Mouse (Mus musculus): Measurements from ENCODE around the gene Srebf2. TPM values are rescaled to one million over a fixed set of nuclear protein-coding genes. Genes with fewer than 3 reads are reported as not detected.

The Srebf2 gene
- total RNA-seq, 2 experiments from 2014 or later: 162 to 165 TPM

DNA sequence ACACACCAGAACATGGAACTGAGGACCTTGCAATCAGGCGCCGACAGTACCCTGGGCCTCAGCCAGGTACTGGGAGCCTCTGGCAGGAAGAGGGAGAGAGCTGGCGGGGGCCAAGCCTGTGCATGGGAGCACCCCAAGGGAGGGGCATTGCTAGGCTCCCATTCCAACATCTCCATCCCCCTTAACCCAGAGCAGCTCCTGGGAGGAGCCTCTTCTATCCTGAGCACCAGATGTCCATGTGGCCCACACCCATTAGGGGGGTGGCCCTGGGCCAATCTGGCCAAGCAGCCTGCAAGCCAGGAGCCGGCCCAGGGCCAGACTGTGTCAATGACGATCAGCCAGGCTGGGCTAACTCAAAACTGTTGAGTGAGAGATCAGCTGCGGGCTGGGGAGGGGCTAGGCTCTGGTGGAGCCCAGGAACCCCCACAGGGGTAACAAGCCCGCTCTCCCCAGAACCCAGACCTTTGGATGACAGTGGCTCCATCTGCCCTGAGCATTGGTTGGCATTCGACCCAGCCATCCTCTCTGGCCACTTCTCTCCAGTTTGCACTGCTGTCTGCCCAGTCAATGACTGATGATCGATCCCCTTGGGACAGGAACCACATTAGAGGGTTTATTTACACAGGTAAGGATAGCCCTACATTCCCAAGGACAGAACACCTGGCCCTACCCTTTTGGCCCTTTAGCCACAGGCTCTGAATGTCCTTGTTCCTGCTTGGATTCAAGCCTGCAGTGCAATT, 59.6 kb downstream of the Srebf2 start:
- Histone ChIP-seq H3K4me3 (no peak overlapping the region), H3K27ac (peak overlapping the region; percentile 48; the same call in 1 of the 2 replicates)
- no peak for TF ChIP-seq CTCF (conservative IDR thresholded peaks at IDR 0.05)
- peak; percentile 46 to 52 for DNase-seq (ENCODE audit: low spot score in 2 of 2)

GRCm38 (mm10) chr15:82207105-82207459, 60.1 kb downstream of the Srebf2 start:
- TF ChIP-seq CTCF (conservative IDR thresholded peaks at IDR 0.05): no peak
- H3K4me3 ChIP-seq: no peak overlapping the region
- H3K27ac ChIP-seq: no peak overlapping the region
- DNase-seq (ENCODE audit: low spot score in 2 of 2): no peak

GRCm38 (mm10) chr15:82207504-82208219, 60.7 kb downstream of the Srebf2 start:
- no peak for DNase-seq (ENCODE audit: low spot score in 2 of 2)
- no peak for TF ChIP-seq CTCF (conservative IDR thresholded peaks at IDR 0.05)
- no peak overlapping the region for H3K27ac ChIP-seq
- H3K4me3 ChIP-seq: no peak overlapping the region

GRCm38 (mm10) chr15:82208307-82208706, 61.3 kb downstream of the Srebf2 start:
- TF ChIP-seq CTCF (conservative IDR thresholded peaks at IDR 0.05): no peak
- DNase-seq (ENCODE audit: low spot score in 2 of 2): no peak
- H3K4me3 ChIP-seq: no peak overlapping the region
- no peak overlapping the region for H3K27ac ChIP-seq

DNA sequence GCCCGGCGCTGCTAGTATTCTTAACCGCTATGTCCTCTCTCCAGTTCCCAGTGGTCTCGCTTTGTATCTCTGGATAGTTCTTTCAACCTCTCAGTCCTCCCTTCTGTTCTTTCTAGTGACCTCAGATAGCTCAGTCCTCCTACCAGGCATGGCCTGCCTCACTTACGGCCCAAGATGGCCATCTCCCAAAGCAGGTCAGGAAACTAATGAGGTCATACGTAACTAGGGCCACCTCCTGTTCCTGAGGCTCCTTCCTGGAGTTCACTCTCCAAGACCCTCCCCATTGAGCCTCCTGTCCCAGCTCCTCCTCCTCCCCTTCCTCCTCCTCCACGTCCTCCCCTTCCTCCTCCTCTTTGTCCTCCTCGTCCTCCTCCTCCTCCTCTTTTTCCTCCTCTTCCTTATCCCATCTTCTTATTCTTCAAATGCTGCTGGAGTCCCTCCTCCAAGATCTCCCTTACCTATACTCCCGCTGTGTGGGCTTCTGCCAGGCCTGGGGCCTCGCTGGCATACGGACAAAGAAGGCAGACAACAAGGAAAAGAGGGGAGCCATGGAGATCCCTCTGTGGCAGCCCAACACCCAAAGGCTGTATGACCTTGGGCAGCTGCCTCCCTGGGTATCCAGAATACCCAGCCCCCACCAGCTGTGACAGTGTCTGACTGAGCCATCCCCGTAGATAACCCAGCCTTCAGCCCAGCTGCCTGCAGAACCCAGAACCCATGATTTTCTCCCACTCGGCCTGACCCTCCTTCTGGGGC, 62.5 kb downstream of the Srebf2 start:
- TF ChIP-seq CTCF (conservative IDR thresholded peaks at IDR 0.05): no peak
- no peak overlapping the region for H3K27ac ChIP-seq
- DNase-seq (ENCODE audit: low spot score in 2 of 2): no peak
- no peak overlapping the region for H3K4me3 ChIP-seq

GRCm38 (mm10) chr15:82210801-82211200, 63.8 kb downstream of the Srebf2 start:
- no peak overlapping the region for H3K27ac ChIP-seq
- no peak overlapping the region for H3K4me3 ChIP-seq
- no peak for DNase-seq (ENCODE audit: low spot score in 2 of 2)
- no peak for TF ChIP-seq CTCF (conservative IDR thresholded peaks at IDR 0.05)

- no peak overlapping the region; the same call in 1 of the 2 replicates for H3K4me3 ChIP-seq
Measured at GRCm38 (mm10) chr15:82211281-82211680, 64.3 kb downstream of the Srebf2 start.

GRCm38 (mm10) chr15:82211911-82212751, 65.2 kb downstream of the Srebf2 start:
- DNase-seq (ENCODE audit: low spot score in 2 of 2): no peak
- peak overlapping the region; percentile 50 for H3K4me3 ChIP-seq
- H3K27ac ChIP-seq: no peak overlapping the region
- TF ChIP-seq CTCF (conservative IDR thresholded peaks at IDR 0.05): peak; percentile 52

More at GRCm38 (mm10) chr15:82211281-82211680, 64.3 kb downstream of the Srebf2 start:
- DNase-seq (ENCODE audit: low spot score in 2 of 2): no peak
- H3K27ac ChIP-seq: no peak overlapping the region
- TF ChIP-seq CTCF (conservative IDR thresholded peaks at IDR 0.05): no peak

DNA sequence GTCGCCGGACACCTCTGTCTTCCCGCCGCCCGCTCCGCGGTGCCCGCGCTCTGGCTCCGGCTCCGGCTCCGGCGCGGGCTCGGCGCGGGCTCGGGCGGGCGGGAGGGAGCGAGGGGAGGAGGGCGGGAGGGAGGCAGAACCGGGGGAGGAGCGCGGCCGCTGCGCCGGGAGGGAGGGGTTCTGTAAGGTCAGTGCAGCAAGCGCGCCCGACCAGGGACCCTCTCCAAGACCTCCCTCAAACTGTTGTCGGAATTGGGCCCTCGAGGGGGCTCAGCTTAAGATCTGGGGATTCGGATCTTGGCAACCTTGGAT, 65.7 kb downstream of the Srebf2 start, which contains the start of gene Shisa8:
Shisa8 (minus strand) TSS at position 64 of the 312 bp plus-strand sequence.
- Histone ChIP-seq H3K4me3 (peak within 1 kb of the TSS; percentile 50), H3K27ac (no peak within 1 kb of the TSS)
- DNase-seq (ENCODE audit: low spot score in 2 of 2): no peak
- no peak for TF ChIP-seq CTCF (conservative IDR thresholded peaks at IDR 0.05)

GRCm38 (mm10) chr15:82213222-82213621, 66.2 kb downstream of the Srebf2 start:
- no peak overlapping the region for H3K4me3 ChIP-seq
- no peak for DNase-seq (ENCODE audit: low spot score in 2 of 2)
- no peak overlapping the region for H3K27ac ChIP-seq
- no peak for TF ChIP-seq CTCF (conservative IDR thresholded peaks at IDR 0.05)

DNA sequence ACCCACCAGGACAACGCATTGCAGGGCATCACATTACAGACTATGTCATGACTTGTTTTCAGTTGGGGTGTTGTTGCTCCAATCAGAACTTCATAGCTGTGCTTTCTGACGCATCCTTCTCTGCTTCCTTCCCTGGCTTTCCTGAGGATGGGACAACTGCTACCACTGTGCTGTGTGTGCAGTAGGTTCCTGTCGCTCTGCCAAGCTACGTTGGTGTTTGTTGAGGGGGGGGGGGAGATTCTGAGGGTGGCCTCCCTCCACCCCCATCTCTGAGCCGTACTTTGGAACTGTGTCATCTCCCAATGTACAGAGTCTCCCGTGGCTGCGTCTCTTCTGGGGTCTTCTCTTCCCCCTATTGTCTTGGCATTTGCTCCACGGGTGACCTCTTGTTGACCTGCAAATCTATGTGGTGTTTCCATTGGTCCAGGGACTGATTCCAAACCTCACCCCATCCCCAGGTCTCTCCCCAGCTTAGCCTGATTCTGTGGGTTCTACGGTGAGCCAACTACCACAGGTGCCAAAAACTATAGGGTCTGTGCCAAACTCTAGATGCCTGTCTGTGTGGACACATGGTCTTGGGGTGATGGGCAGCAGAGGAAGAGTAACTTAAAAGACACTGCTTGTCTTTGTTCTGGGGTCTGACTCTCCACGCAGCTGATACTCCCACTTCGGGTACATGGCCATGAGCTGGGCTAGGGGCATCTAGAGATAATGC, 68.5 kb downstream of the Srebf2 start:
- Histone ChIP-seq H3K4me3 (no peak overlapping the region), H3K27ac (no peak overlapping the region)
- TF ChIP-seq CTCF (conservative IDR thresholded peaks at IDR 0.05): no peak
- DNase-seq (ENCODE audit: low spot score in 2 of 2): no peak
